Mouse (Mus musculus) small intestine, adult 2 months (tissue): ENCODE results near the gene Tpte. TPM values are rescaled to one million over a fixed set of nuclear protein-coding genes. Genes with fewer than 3 reads are reported as not detected.

ENCODE experiments used
- H3K27ac ChIP-seq: fragments of 200-500 bp; 2 replicates; pipeline ENCODE4 v1.5.1; 2012; ENCODE audit warnings: low read depth, low read length, control low read depth, inconsistent platforms; ENCODE audit not compliant: insufficient read depth
- H3K27me3 ChIP-seq: fragments of 200-500 bp; 2 replicates; pipeline ENCODE4 v1.6.1; 2012; ENCODE audit warnings: mild to moderate bottlenecking, moderate library complexity, low read length, inconsistent platforms; ENCODE audit not compliant: control insufficient read depth, insufficient read depth
- H3K36me3 ChIP-seq: fragments of 200-500 bp; 2 replicates; pipeline ENCODE4 v1.6.1; 2012; ENCODE audit warnings: mild to moderate bottlenecking, low read length, control low read depth, inconsistent platforms; ENCODE audit not compliant: control insufficient read depth, insufficient read depth
- H3K4me1 ChIP-seq: fragments of 200-500 bp; 2 replicates; pipeline ENCODE4 v1.6.1; 2012; ENCODE audit warnings: low read length, inconsistent platforms, mixed read lengths; ENCODE audit not compliant: control insufficient read depth, insufficient read depth, insufficient read length
- H3K4me3 ChIP-seq: fragments of 200-500 bp; 2 replicates; pipeline ENCODE4 v1.5.1; 2012; ENCODE audit warnings: low read depth, mild to moderate bottlenecking, control low read depth, inconsistent platforms, low read length, moderate library complexity
- CTCF ChIP-seq: fragments of 200-500 bp; IDR thresholded peaks from 2 replicates; pipeline ENCODE4 v1.5.1; 2012; ENCODE audit warnings: low read depth, mild to moderate bottlenecking, control low read depth, inconsistent platforms, low read length, moderate library complexity, mixed read lengths; ENCODE audit not compliant: insufficient replicate concordance, insufficient read length; ENCODE audit errors: extremely low read depth
- POLR2A ChIP-seq: fragments of 200-500 bp; IDR thresholded peaks from 2 replicates; pipeline ENCODE4 v1.6.1; 2012; ENCODE audit warnings: low read depth, mild to moderate bottlenecking, control low read depth, inconsistent platforms, low read length, moderate library complexity
- WGBS: fragments of 180-500 bp; shearing (Covaris S2); methylation state at CpG from one replicate; pipeline ENCODE4 v1.1.7; 2018; 5-methylcytosine and 5-hydroxymethylcytosine counted together
- polyA plus RNA-seq: library from polyadenylated mRNA; depleted of rRNA; stranded (reverse); fragments of >200 nt; gene quantifications from 2 replicates; pipeline ENCODE4 v1.2.3, GENCODE M21; 2012; rRNA removed

The Tpte gene
- polyA plus RNA-seq, 1 experiment, result not detected

- H3K27ac ChIP-seq, result peak overlapping the region; percentile 86
- peaks cover 5% of the 10 kb centered on the region; the same call in 1 of the 2 replicates for H3K4me1 ChIP-seq
- WGBS, result 6% methylated on average over 16 of the region's 16 CpGs
- H3K36me3 ChIP-seq, result peaks cover 7% of the 10 kb centered on the region
- H3K4me3 ChIP-seq, result peak overlapping the region; percentile 94
- H3K27me3 ChIP-seq, result no peaks in the 10 kb centered on the region
- no peak for TF ChIP-seq CTCF
- TF ChIP-seq POLR2A, result no peak
Observed at GRCm38 (mm10) chr8:22410688-22411281, 127.5 kb downstream of the Tpte start.

GRCm38 (mm10) chr8:22411282-22411702 is 128.1 kb downstream of the Tpte start, which contains the start of gene Mrps31:
Mrps31 (plus strand) TSS chr8:22411361.
- Histone ChIP-seq H3K4me1 (peaks cover 5% of the 10 kb centered on the region; the same call in 1 of the 2 replicates), H3K4me3 (peak within 1 kb of the TSS; percentile 94), H3K27me3 (no peaks in the 10 kb centered on the region), H3K27ac (peak within 1 kb of the TSS; percentile 86), H3K36me3 (peaks cover 11% of the 10 kb centered on the region)
- under 1% methylated on average over 25 of the region's 25 CpGs for WGBS
- TF ChIP-seq CTCF, result no peak; the same call in 1 of the 2 replicates
- peak; percentile 40 for TF ChIP-seq POLR2A

- WGBS, result 3% methylated on average over 8 of the region's 8 CpGs
- H3K27me3 ChIP-seq, result no peaks in the 10 kb centered on the region
- no peak for TF ChIP-seq CTCF
- TF ChIP-seq POLR2A, result no peak
- peaks cover 5% of the 10 kb centered on the region; the same call in 1 of the 2 replicates for H3K4me1 ChIP-seq
- H3K36me3 ChIP-seq, result peaks cover 14% of the 10 kb centered on the region
- peak overlapping the region; percentile 94 for H3K4me3 ChIP-seq
- peak overlapping the region; percentile 86; the same call in 1 of the 2 replicates for H3K27ac ChIP-seq
Observed at GRCm38 (mm10) chr8:22411971-22412370, 128.7 kb downstream of the Tpte start.

Other genes with a start within 250 kb of the Tpte start
- 5.5 and 5.7 TPM in 2 replicates for gene Atp7b, start 223.1 kb upstream of the Tpte start, polyA plus RNA-seq
- gene Alg11, start 222.7 kb upstream of the Tpte start, polyA plus RNA-seq, result 0.95 and 1.3 TPM in 2 replicates
- not detected in 2 replicates for gene Nek5, start 158.4 kb upstream of the Tpte start, polyA plus RNA-seq
- gene Nek3, start 117.0 kb upstream of the Tpte start, polyA plus RNA-seq, result 1.6 and 3.2 TPM in 2 replicates
- 1.0 and 2.1 TPM in 2 replicates for gene Ckap2, start 97.6 kb upstream of the Tpte start, polyA plus RNA-seq
- 3.0 and 6.5 TPM in 2 replicates for gene Vps36, start 90.6 kb upstream of the Tpte start, polyA plus RNA-seq
- gene Thsd1, start 56.1 kb upstream of the Tpte start, polyA plus RNA-seq, result 0.56 and 0.90 TPM in 2 replicates
- 13.3 and 52.2 TPM in 2 replicates for gene Slc25a15, start 115.2 kb downstream of the Tpte start, polyA plus RNA-seq
- 1.4 and 2.5 TPM in 2 replicates for gene Mrps31, start 127.9 kb downstream of the Tpte start, polyA plus RNA-seq